Mouse (Mus musculus): ENCODE results near the gene Acaca.

DNA sequence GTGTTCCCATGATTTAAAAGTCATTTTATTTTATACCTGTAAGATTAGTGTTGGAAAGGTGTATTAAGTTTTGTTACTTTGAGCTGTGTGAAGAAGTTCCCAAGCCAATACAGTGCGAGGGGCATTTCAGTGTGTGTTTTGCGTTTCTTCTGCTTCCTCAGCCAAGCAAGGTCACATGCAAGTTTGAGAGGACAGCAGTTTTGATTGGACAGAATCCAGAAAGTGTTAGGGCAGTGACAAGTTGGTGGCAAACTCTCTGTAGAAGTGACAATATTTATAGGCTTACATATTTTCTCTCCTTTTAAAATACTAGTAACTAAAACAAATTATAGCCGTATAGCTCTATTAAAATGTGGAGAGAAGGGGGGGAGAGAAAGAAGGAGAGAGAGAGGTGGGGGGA, 161.3 kb downstream of the Acaca start:
- TF ChIP-seq CTCF (conservative IDR thresholded peaks at IDR 0.05; ENCODE audit: low read length) (no peak), POU5F1 (IDR thresholded peaks at IDR 0.05; ENCODE audit: borderline replicate concordance, low read length) (no peak), NANOG (IDR thresholded peaks at IDR 0.05; ENCODE audit: borderline replicate concordance, low read length) (no peak)

All from E14TG2a.4 (cell line).